Mouse (Mus musculus): ENCODE data around the gene Olfr706.
"Not testable (repeated sequence)": the region's sequence is repeated elsewhere in the genome, so short reads cannot be mapped to it uniquely, and the experiment has no call there.

- not testable (repeated sequence) for TF ChIP-seq CTCF (IDR thresholded peaks at IDR 0.05; ENCODE audit: borderline replicate concordance, insufficient read depth, low read depth, low read length); POLR2A (IDR thresholded peaks at IDR 0.05; ENCODE audit: borderline replicate concordance, insufficient read depth, low read length)
Measured at GRCm38 (mm10) chr7:106920961-106921360, 33.0 kb upstream of the Olfr706 start.
